Mouse (Mus musculus): Measurements from ENCODE around the gene Hebp1. TPM values are rescaled to one million over a fixed set of nuclear protein-coding genes. Genes with fewer than 3 reads are reported as not detected.

Hebp1 gene
- polyA plus RNA-seq (2015; fragmentation: Nextera tagmentation; extraction: Ambion mirVana) = 13.8 TPM in 2 replicates

DNA sequence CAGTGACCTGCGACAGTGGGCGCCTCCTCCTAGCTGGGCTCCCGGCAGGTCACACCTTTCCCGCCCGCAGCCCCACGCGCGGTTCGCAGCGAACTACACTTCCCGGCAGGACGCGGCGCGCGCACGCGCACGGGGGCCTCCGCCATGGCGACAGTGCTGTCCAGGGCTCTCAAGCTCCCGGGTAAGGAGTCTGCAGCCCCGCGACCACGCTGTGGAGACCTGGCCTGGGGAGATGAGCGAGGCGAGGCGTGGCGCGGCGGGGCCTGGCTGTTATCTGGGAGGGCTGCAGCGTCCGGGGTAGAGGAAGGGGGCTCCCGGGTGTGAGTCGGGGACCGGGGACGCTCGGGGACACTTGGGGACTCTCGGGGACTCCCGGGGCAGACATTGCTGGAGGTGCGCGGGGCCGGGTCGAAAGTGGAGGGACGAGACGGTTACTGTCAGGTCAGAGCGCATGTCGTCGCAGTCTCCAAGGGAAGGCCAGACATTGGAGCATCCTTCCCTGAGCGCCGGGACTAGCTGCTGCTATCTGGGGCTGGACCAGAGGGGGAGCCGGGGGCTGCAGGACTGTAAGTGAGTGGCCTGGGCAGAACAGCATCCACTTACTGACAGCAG, at the start of gene Hebp1, which contains the start of gene Fam234b:
Gene Hebp1, minus strand, starts transcription at position 102 of the 612 bp plus-strand sequence.
Gene Fam234b, plus strand, starts transcription at position 57 of the 612 bp plus-strand sequence.

DNA sequence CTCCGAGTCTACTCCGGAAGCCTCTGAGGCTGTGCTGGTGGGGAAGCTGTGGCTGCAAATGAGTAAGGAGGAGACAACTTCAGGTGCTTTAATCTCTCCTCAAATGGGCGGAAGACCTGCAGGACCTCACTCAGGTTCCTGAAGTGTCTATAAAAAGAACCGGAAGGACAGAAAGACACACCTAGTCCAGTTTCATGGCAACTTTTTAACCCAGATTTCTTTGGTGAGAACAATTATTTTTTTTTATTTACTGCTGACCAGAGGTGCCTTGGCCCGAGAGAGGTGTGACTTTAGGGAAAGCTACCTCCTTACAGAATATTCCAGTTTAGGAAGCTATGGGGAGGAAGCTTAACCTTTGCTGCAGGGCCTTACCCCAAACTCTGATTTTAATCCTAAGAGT, 79.6 kb downstream of the Hebp1 start, which contains the start of gene Gprc5d:
Gene Gprc5d, minus strand, starts transcription at position 101 of the 400 bp plus-strand sequence.

Other genes with a start within 250 kb of the Hebp1 start
- gene Apold1, start 216.3 kb downstream of the Hebp1 start, polyA plus RNA-seq (2015; fragmentation: Nextera tagmentation; extraction: Ambion mirVana) = 3.2 and 3.7 TPM in 2 replicates
- gene Ddx47, start 186.4 kb downstream of the Hebp1 start, polyA plus RNA-seq (2015; fragmentation: Nextera tagmentation; extraction: Ambion mirVana) = 58.0 and 59.4 TPM in 2 replicates
- gene Gprc5a, start 132.4 kb downstream of the Hebp1 start, polyA plus RNA-seq (2015; fragmentation: Nextera tagmentation; extraction: Ambion mirVana) = 0.37 and 0.74 TPM in 2 replicates
- gene Gprc5d, start 79.7 kb downstream of the Hebp1 start, polyA plus RNA-seq (2015; fragmentation: Nextera tagmentation; extraction: Ambion mirVana) = not detected in 2 replicates
- gene Fam234b, start within 50 bp of the Hebp1 start, polyA plus RNA-seq (2015; fragmentation: Nextera tagmentation; extraction: Ambion mirVana) = 85.1 and 97.9 TPM in 2 replicates
- 0.29 and 0.53 TPM in 2 replicates for gene Gsg1, start 56.3 kb upstream of the Hebp1 start, polyA plus RNA-seq (2015; fragmentation: Nextera tagmentation; extraction: Ambion mirVana)
- not detected in 2 replicates for gene Pbp2, start 112.4 kb upstream of the Hebp1 start, polyA plus RNA-seq (2015; fragmentation: Nextera tagmentation; extraction: Ambion mirVana)
- 7.0 and 8.6 TPM in 2 replicates for gene Emp1, start 164.5 kb upstream of the Hebp1 start, polyA plus RNA-seq (2015; fragmentation: Nextera tagmentation; extraction: Ambion mirVana)